Mouse (Mus musculus) lung, adult 2 months (tissue): Measurements from ENCODE around the gene Gm28047.
"Not testable (repeated sequence)": the region's sequence is repeated elsewhere in the genome, so short reads cannot be mapped to it uniquely, and the experiment has no call there.

Source experiments
- CTCF ChIP-seq: fragments of 200-500 bp; IDR thresholded peaks from 2 replicates; pipeline ENCODE4 v1.5.1; 2011; ENCODE audit warnings: mild to moderate bottlenecking, low read length, control low read depth; ENCODE audit not compliant: insufficient read depth
- POLR2A ChIP-seq: fragments of 200-500 bp; IDR thresholded peaks from 2 replicates; pipeline ENCODE4 v1.6.1; 2011; ENCODE audit warnings: low read depth, mild to moderate bottlenecking, control low read depth, low read length, borderline replicate concordance; ENCODE audit errors: extremely low read depth

GRCm38 (mm10) chr15:102608586-102608985 lies 16.3 kb downstream of the Gm28047 start:
- not testable (repeated sequence) for TF ChIP-seq POLR2A, CTCF
